Mouse (Mus musculus) bone marrow, adult 2 months (tissue): Measurements from ENCODE around the gene Slc25a11. TPM values are rescaled to one million over a fixed set of nuclear protein-coding genes. Genes with fewer than 3 reads are reported as not detected.

Source experiments
- H3K27ac ChIP-seq: fragments of 200-500 bp; 2 replicates; pipeline ENCODE4 v1.5.1; 2012; ENCODE audit warnings: low read depth, mild to moderate bottlenecking, control low read depth, inconsistent platforms, low read length; ENCODE audit not compliant: control insufficient read depth, poor library complexity, insufficient read depth
- H3K4me1 ChIP-seq: fragments of 200-500 bp; 2 replicates; pipeline ENCODE4 v1.6.1; 2011; ENCODE audit warnings: low read length; ENCODE audit not compliant: control insufficient read depth, insufficient read depth
- H3K4me3 ChIP-seq: fragments of 200-500 bp; replicated peaks from 2 replicates; pipeline ENCODE3; 2011; ENCODE audit warnings: mild to moderate bottlenecking, low read depth, low read length, control low read depth; ENCODE audit not compliant: control insufficient read depth
- CTCF ChIP-seq: fragments of 200-500 bp; IDR thresholded peaks from 2 replicates; pipeline ENCODE4 v1.5.1; 2011; ENCODE audit warnings: low read length, control low read depth; ENCODE audit not compliant: control insufficient read depth, insufficient read depth
- POLR2A ChIP-seq: fragments of 200-500 bp; IDR thresholded peaks from 2 replicates; pipeline ENCODE4 v1.6.1; 2011; ENCODE audit warnings: low read depth, mild to moderate bottlenecking, control low read depth, low read length, borderline replicate concordance; ENCODE audit not compliant: control insufficient read depth
- WGBS: fragments of 180-500 bp; shearing (Covaris S2); methylation state at CpG from one replicate; pipeline ENCODE4 v1.1.7; 2018; 5-methylcytosine and 5-hydroxymethylcytosine counted together
- polyA plus RNA-seq: library from polyadenylated mRNA; stranded (reverse); fragments of >200 nt; gene quantifications from 2 replicates; pipeline ENCODE4 v1.2.4, GENCODE M21; 2011; ENCODE audit warnings: low replicate concordance; ENCODE audit not compliant: missing spikeins, insufficient read depth, insufficient read length

Slc25a11 gene
- polyA plus RNA-seq, 1 experiment: 49.2 TPM

GRCm38 (mm10) chr11:70650322-70651175 is 3.3 kb upstream of the Slc25a11 start:
- TF ChIP-seq CTCF (no peak), POLR2A (peak; percentile 32; the same call in 1 of the 2 replicates)
- H3K4me1 ChIP-seq: peaks cover 8% of the 10 kb centered on the region; the same call in 1 of the 2 replicates
- H3K4me3 ChIP-seq: peak overlapping the region; percentile 22
- H3K27ac ChIP-seq: peak overlapping the region; percentile 74
- 29% methylated on average over 12 of the region's 12 CpGs for WGBS

DNA sequence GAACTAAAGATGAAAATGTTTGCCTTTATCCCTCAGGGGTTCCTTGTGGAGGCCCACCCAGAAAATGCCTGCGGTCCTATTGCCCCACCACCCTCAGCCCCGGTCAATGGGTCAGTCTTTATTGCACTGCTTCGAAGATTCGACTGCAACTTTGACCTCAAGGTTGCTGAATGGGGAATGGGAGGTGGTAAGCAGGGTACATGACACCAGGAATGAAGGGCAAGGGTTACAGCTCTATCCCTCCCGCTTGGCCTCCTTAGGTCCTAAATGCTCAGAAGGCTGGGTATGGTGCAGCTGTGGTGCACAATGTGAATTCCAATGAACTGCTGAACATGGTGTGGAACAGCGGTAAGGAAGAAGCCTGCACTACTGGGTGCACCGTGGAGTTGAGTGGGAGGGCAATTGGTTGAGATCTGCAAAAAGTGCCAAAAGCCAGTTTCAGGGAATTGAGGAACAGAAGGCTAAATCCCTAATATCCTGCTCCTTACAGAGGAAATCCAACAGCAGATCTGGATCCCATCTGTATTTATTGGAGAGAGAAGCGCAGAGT is 2.0 kb upstream of the Slc25a11 start:
- H3K27ac ChIP-seq: peak overlapping the region; percentile 46; the same call in 1 of the 2 replicates
- TF ChIP-seq CTCF: no peak
- TF ChIP-seq POLR2A: no peak
- peak overlapping the region; percentile 38 for H3K4me3 ChIP-seq
- peaks cover 8% of the 10 kb centered on the region; the same call in 1 of the 2 replicates for H3K4me1 ChIP-seq
- WGBS: 73% methylated on average over 8 of the region's 8 CpGs

- Histone ChIP-seq H3K4me3 (peak overlapping the region; percentile 82), H3K27ac (peak overlapping the region; percentile 89; the same call in 1 of the 2 replicates), H3K4me1 (peaks cover 8% of the 10 kb centered on the region; the same call in 1 of the 2 replicates)
- 5% methylated on average over 4 of the region's 4 CpGs for WGBS
- TF ChIP-seq POLR2A (no peak), CTCF (no peak)
Observed at GRCm38 (mm10) chr11:70648512-70648911, 1.2 kb upstream of the Slc25a11 start.

GRCm38 (mm10) chr11:70647716-70648420 is 589 bp upstream of the Slc25a11 start:
- TF ChIP-seq POLR2A (peak; percentile 47; the same call in 1 of the 2 replicates), CTCF (no peak)
- 2% methylated on average over 28 of the region's 28 CpGs for WGBS
- peaks cover 8% of the 10 kb centered on the region; the same call in 1 of the 2 replicates for H3K4me1 ChIP-seq

DNA sequence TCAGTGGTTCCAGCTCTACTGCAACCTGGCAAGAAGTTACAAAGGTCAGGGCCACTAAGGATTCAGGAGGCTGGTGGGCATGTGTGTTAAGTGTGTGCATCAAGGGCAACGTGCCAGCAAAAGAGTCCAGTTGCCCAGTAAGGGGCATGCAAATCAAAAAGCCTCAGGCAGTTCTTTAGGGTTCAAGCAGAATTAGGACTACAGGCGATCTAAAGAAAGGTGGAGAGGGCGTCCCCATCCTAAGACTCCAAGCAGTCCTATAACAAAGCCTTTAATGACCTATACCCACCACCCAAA is 1.1 kb downstream of the Slc25a11 start:
- H3K4me3 ChIP-seq: peak overlapping the region; percentile 92
- H3K27ac ChIP-seq: peak overlapping the region; percentile 95
- peaks cover 8% of the 10 kb centered on the region; the same call in 1 of the 2 replicates for H3K4me1 ChIP-seq
- 14% methylated on average over 3 of the region's 3 CpGs for WGBS
- no peak for TF ChIP-seq POLR2A
- TF ChIP-seq CTCF: no peak

More at GRCm38 (mm10) chr11:70647716-70648420, 589 bp upstream of the Slc25a11 start:
- Histone ChIP-seq H3K27ac (peak overlapping the region; percentile 89), H3K4me3 (peak overlapping the region; percentile 82)

GRCm38 (mm10) chr11:70645461-70646258 is 1.6 kb downstream of the Slc25a11 start:
- Histone ChIP-seq H3K27ac (no peak overlapping the region; the same call in 1 of the 2 replicates), H3K4me1 (peaks cover 7% of the 10 kb centered on the region; the same call in 1 of the 2 replicates), H3K4me3 (peak overlapping the region; percentile 92)
- no peak; the same call in 1 of the 2 replicates for TF ChIP-seq CTCF
- no peak for TF ChIP-seq POLR2A
- WGBS: 75% methylated on average over 12 of the region's 12 CpGs

DNA sequence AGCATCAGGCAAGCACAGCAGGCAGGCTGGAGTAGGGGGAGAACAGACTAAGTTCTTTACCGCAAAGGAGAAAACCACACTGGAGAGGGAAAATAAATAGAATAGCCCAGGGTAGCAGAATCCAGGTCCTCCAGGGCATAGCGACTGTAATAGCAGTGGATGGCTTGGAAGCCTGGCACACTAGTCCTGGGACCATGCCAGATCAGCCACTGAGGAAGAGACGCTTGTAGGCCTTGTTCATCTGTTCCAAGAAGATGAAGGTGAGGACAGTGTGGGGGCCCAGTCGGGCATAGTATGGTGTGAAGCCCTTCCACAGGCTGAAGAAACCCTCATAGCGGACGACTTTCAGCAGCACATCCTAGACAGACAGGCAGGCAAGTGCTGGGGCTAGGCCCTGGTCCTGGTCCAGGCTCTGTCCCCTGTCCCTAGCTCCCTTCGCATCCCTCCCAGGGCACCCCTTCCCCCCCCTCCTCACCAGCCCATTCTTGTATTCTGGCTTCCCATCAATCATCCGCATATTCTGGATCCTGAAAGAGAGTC is 2.6 kb downstream of the Slc25a11 start:
- H3K4me1 ChIP-seq: peaks cover 6% of the 10 kb centered on the region; the same call in 1 of the 2 replicates
- H3K27ac ChIP-seq: no peak overlapping the region
- TF ChIP-seq POLR2A (no peak), CTCF (no peak)
- 93% methylated on average over 8 of the region's 8 CpGs for WGBS
- H3K4me3 ChIP-seq: no peak overlapping the region
